In the genomic region with DNA sequence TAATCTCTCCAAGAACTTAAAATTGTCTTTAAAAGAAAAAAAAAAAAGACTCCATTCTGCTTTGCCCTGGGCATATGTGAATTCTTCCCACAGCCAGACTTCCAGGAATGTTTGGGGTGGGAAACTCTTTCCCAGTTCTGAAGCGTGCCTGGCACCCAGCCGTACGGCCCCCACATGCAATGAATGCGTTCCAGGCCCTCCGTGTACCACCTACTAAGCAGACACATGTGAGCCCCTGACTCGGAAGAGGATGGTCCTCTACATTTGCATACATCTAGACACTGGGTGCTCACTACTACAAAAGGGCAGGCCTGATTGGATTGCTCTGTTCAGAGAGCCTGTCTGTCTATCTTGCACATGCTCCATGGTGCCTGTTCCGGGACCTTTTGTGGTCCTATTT, we compare ENCODE assay signal across 26 mouse cellular contexts. TPM values are rescaled to one million over a fixed set of nuclear protein-coding genes. Genes with fewer than 3 reads are reported as not detected.
DNase-seq lines count a peak whose midpoint lies in the region; ATAC-seq and TF ChIP-seq lines count a peak whose summit lies in the region.
"Had no signal": no experiment of that assay in that cellular context is flagged by ENCODE, and none has a peak within 500 bp of the region (broad histone marks: within the 10 kb centered on the region; RNA-seq: fewer than 3 reads in every experiment).

No protein-coding gene starts in this region.

- peaks cover 14% of the 10 kb centered on the region; the same call in 1 of the 2 replicates for H3K4me1 ChIP-seq in embryonic facial prominence, embryonic 14.5 days (ENCODE audit: control insufficient read depth, insufficient read depth, low read length)
- H3K4me1 ChIP-seq in embryonic facial prominence, embryonic 10.5 days: peaks cover 20% of the 10 kb centered on the region
- H3K4me1 ChIP-seq: heart, embryonic 13.5 days; limb, embryonic 13.5 days had no signal

- no peaks in the 10 kb centered on the region for H3K9me3 ChIP-seq in embryonic facial prominence, embryonic 14.5 days (ENCODE audit: control insufficient read depth, low read length)
- H3K9me3 ChIP-seq in embryonic facial prominence, embryonic 10.5 days: no peaks in the 10 kb centered on the region
- H3K9me3 ChIP-seq: embryonic facial prominence, embryonic 15.5 days; forebrain, embryonic 13.5 days; G1E; heart, embryonic 13.5 days; limb, embryonic 13.5 days had no signal

- H3K4me3 ChIP-seq in embryonic facial prominence, embryonic 14.5 days (ENCODE audit: low read depth, low read length): no peak overlapping the region
- no peak overlapping the region for H3K4me3 ChIP-seq in embryonic facial prominence, embryonic 10.5 days
- H3K4me3 ChIP-seq in left cerebral cortex, adult 2 months: no peak overlapping the region
- H3K4me3 ChIP-seq: embryonic facial prominence, embryonic 15.5 days; forebrain, embryonic 13.5 days; gastrocnemius, adult 2 months; heart, embryonic 13.5 days; limb, embryonic 13.5 days had no signal

- 60% methylated on average over 7 of the region's 7 CpGs for whole genome bisulfite sequencing in embryonic facial prominence, embryonic 14.5 days
- WGBS in embryonic facial prominence, embryonic 10.5 days: 75% methylated on average over 7 of the region's 7 CpGs

- H3K27ac ChIP-seq in embryonic facial prominence, embryonic 14.5 days (replicated peaks; ENCODE audit: low read depth, low read length): no peak overlapping the region
- H3K27ac ChIP-seq in embryonic facial prominence, embryonic 10.5 days (replicated peaks): no peak overlapping the region
- H3K27ac ChIP-seq in left cerebral cortex, adult 2 months: no peak overlapping the region
- H3K27ac ChIP-seq: forebrain, embryonic 13.5 days; heart, embryonic 13.5 days; hindbrain, embryonic 14.5 days; limb, embryonic 13.5 days had no signal

- peak; percentile 38 for DNase-seq in embryonic facial prominence, embryonic 14.5 days (ENCODE audit: low spot score)
- no peak for DNase-seq in embryonic facial prominence, embryonic 10.5 days (ENCODE audit: low spot score)
- peak; percentile 50 to 58 for DNase-seq in left cerebral cortex, adult 18-20 months (ENCODE audit: low spot score in 2 of 2)
- DNase-seq in left cerebral cortex, adult 2 months (ENCODE audit: extremely low spot score in 1 of 2, low spot score in 2 of 2): no peak
- peak; percentile 66 for DNase-seq in brain, adult 2 months (ENCODE audit: low read depth, low spot score)
- DNase-seq in right cerebral cortex, postnatal 14 days: peak; percentile 60
- DNase-seq in heart, adult 11 months: no peak
- DNase-seq: adrenal gland, adult 8-10 months; cerebellum, adult 11 months; gastrocnemius, postnatal 36 days; heart, postnatal 10 days; kidney, adult 9 months; kidney, postnatal 10 days; lung, postnatal 36 days; thymus, postnatal 4 days had no signal

- ATAC-seq in embryonic facial prominence, embryonic 14.5 days (ENCODE audit: low read depth): no peak
- ATAC-seq: forebrain, embryonic 13.5 days; intestine, postnatal 0 days; midbrain, embryonic 16.5 days had no signal

- H3K27me3 ChIP-seq in embryonic facial prominence, embryonic 14.5 days (replicated peaks; ENCODE audit: control insufficient read depth, insufficient read depth, low read length): no peaks in the 10 kb centered on the region
- peaks cover 15% of the 10 kb centered on the region for H3K27me3 ChIP-seq in embryonic facial prominence, embryonic 10.5 days (replicated peaks; ENCODE audit: low read depth, poor library complexity, severe bottlenecking)

- TF ChIP-seq CTCF in left cerebral cortex, adult 2 months (IDR thresholded peaks at IDR 0.05): no peak

- intact Hi-C loops in left cerebral cortex, adult 2 months (cut with DNase I): loop anchor here (5.0 kb wide), 1 partner anchor 231 kb away; no protein-coding TSS in a partner anchor

- no peaks in the 10 kb centered on the region for H3K36me3 ChIP-seq in embryonic facial prominence, embryonic 14.5 days (ENCODE audit: control insufficient read depth, insufficient read depth, low read length)
- H3K36me3 ChIP-seq in embryonic facial prominence, embryonic 10.5 days (replicated peaks): no peaks in the 10 kb centered on the region
- H3K36me3 ChIP-seq: embryonic facial prominence, embryonic 15.5 days; G1E; heart, embryonic 13.5 days; limb, embryonic 13.5 days had no signal

- H3K4me2 ChIP-seq in embryonic facial prominence, embryonic 14.5 days (ENCODE audit: low read depth, low read length): no peak overlapping the region
- H3K4me2 ChIP-seq: embryonic facial prominence, embryonic 15.5 days; forebrain, embryonic 13.5 days; heart, embryonic 13.5 days; hindbrain, embryonic 14.5 days; limb, embryonic 13.5 days; liver, embryonic 11.5 days; midbrain, embryonic 11.5 days had no signal

- no peak overlapping the region for H3K9ac ChIP-seq in embryonic facial prominence, embryonic 14.5 days (ENCODE audit: low read depth, low read length)
- H3K9ac ChIP-seq: embryonic facial prominence, embryonic 15.5 days; forebrain, embryonic 13.5 days; heart, embryonic 13.5 days; hindbrain, embryonic 14.5 days; limb, embryonic 13.5 days had no signal

RNA-seq across cellular contexts. Expression of a gene that starts 17.0 kb away (rescaled TPM):
- polyA plus RNA-seq in embryonic facial prominence, embryonic 14.5 days (2014; fragmentation: Nextera tagmentation; extraction: Ambion mirVana): 0.85 and 1.0 TPM in 2 replicates
- 0.69 and 1.4 TPM in 2 replicates for polyA plus RNA-seq in embryonic facial prominence, embryonic 10.5 days (2016; fragmentation: Nextera tagmentation; extraction: Ambion mirVana)
- 10 to 100 TPM; 77.9 to 80.7 TPM for total RNA-seq in left cerebral cortex, adult 18-20 months (2021)
- total RNA-seq in left cerebral cortex, adult 2 months (2021): 10 to 100 TPM; 82.4 to 90.1 TPM
- polyA plus RNA-seq: G1E; liver, embryonic 11.5 days had no signal

Comparison
In these comparisons a context has a peak if more than half of its experiments do, and no peak if none do; other contexts are left out.
1. DNase-seq: peak in embryonic facial prominence, embryonic 14.5 days (single experiment), left cerebral cortex, adult 18-20 months (2 of 2), brain, adult 2 months (single experiment) and right cerebral cortex, postnatal 14 days (single experiment); none in embryonic facial prominence, embryonic 10.5 days (single experiment), left cerebral cortex, adult 2 months (0 of 2) and heart, adult 11 months (single experiment).